Mouse (Mus musculus): ENCODE data around the gene Suclg2.
A peak's percentile ranks its signal among the peaks of the same experiment; 100 is the strongest.
"Not testable (repeated sequence)": the region's sequence is repeated elsewhere in the genome, so short reads cannot be mapped to it uniquely, and the experiment has no call there.

The Suclg2 gene

GRCm38 (mm10) chr6:95619817-95620216 is 98.8 kb downstream of the Suclg2 start:
- no peak for DNase-seq

GRCm38 (mm10) chr6:95618434-95618833 is 100.2 kb downstream of the Suclg2 start:
- no peak for DNase-seq

- DNase-seq: no peak
Observed at GRCm38 (mm10) chr6:95613228-95613627, 105.4 kb downstream of the Suclg2 start.

GRCm38 (mm10) chr6:95612412-95613022 is 106.1 kb downstream of the Suclg2 start:
- DNase-seq: no peak

GRCm38 (mm10) chr6:95611059-95611458 is 107.5 kb downstream of the Suclg2 start:
- DNase-seq: no peak

GRCm38 (mm10) chr6:95608123-95608522 is 110.5 kb downstream of the Suclg2 start:
- DNase-seq: no peak

GRCm38 (mm10) chr6:95600731-95601130 is 117.9 kb downstream of the Suclg2 start:
- DNase-seq: not testable (repeated sequence)

- no peak for DNase-seq
Observed at GRCm38 (mm10) chr6:95596766-95597750, 121.5 kb downstream of the Suclg2 start.

- DNase-seq: no peak
Observed at GRCm38 (mm10) chr6:95595852-95596251, 122.7 kb downstream of the Suclg2 start.

GRCm38 (mm10) chr6:95594239-95594638 is 124.4 kb downstream of the Suclg2 start:
- no peak for DNase-seq

- no peak for DNase-seq
Observed at GRCm38 (mm10) chr6:95592396-95592795, 126.2 kb downstream of the Suclg2 start.

GRCm38 (mm10) chr6:95590463-95590862 is 128.1 kb downstream of the Suclg2 start:
- DNase-seq: peak; percentile 31

GRCm38 (mm10) chr6:95587108-95587796 is 131.3 kb downstream of the Suclg2 start:
- no peak for DNase-seq

- no peak for DNase-seq
Observed at GRCm38 (mm10) chr6:95581893-95582292, 136.7 kb downstream of the Suclg2 start.

GRCm38 (mm10) chr6:95579792-95580191 is 138.8 kb downstream of the Suclg2 start:
- no peak for DNase-seq

GRCm38 (mm10) chr6:95575531-95575930 is 143.1 kb downstream of the Suclg2 start:
- peak; percentile 66 for DNase-seq

GRCm38 (mm10) chr6:95574867-95575266 is 143.7 kb downstream of the Suclg2 start:
- peak; percentile 24 for DNase-seq

GRCm38 (mm10) chr6:95574389-95574788 is 144.2 kb downstream of the Suclg2 start:
- DNase-seq: peak; percentile 42

GRCm38 (mm10) chr6:95573035-95573759 is 145.4 kb downstream of the Suclg2 start:
- DNase-seq: no peak

- no peak for DNase-seq
Observed at GRCm38 (mm10) chr6:95571620-95572019, 147.0 kb downstream of the Suclg2 start.

GRCm38 (mm10) chr6:95563355-95564009 is 155.1 kb downstream of the Suclg2 start:
- no peak for DNase-seq

GRCm38 (mm10) chr6:95556320-95556719 is 162.3 kb downstream of the Suclg2 start:
- no peak for DNase-seq

All from embryo, embryonic 11 days (tissue).